Mouse (Mus musculus) heart, embryonic 10.5 days (tissue): Measurements from ENCODE around the gene Tagln2. TPM values are rescaled to one million over a fixed set of nuclear protein-coding genes. Genes with fewer than 3 reads are reported as not detected.

Experiments
- DNase-seq: peaks from one replicate; pipeline ENCODE4 v3.0.0-alpha.2; 2017; ENCODE audit warnings: low spot score
- H3K27ac ChIP-seq: fragments of 300-500 bp; sonication (generic); 2 replicates; pipeline ENCODE4 v1.5.1; 2016; ENCODE audit warnings: mild to moderate bottlenecking
- H3K27me3 ChIP-seq: fragments of 300-500 bp; sonication (generic); 2 replicates; pipeline ENCODE4 v1.6.1; 2016; ENCODE audit warnings: mild to moderate bottlenecking; ENCODE audit not compliant: poor library complexity, insufficient read depth, severe bottlenecking
- H3K36me3 ChIP-seq: fragments of 300-500 bp; sonication (generic); 2 replicates; pipeline ENCODE4 v1.6.1; 2016; ENCODE audit warnings: mild to moderate bottlenecking, moderate library complexity
- H3K4me1 ChIP-seq: fragments of 300-500 bp; sonication (generic); 2 replicates; pipeline ENCODE4 v1.6.1; 2016; ENCODE audit warnings: mild to moderate bottlenecking
- H3K4me3 ChIP-seq: fragments of 300-500 bp; sonication (generic); 2 replicates; pipeline ENCODE4 v1.5.1; 2016; ENCODE audit warnings: mild to moderate bottlenecking, moderate library complexity
- H3K9me3 ChIP-seq: fragments of 300-500 bp; sonication (generic); 2 replicates; pipeline ENCODE4 v1.6.1; 2016; ENCODE audit warnings: mild to moderate bottlenecking, moderate library complexity
- WGBS: fragments of 180-500 bp; shearing (Covaris S2); methylation state at CpG from one replicate; pipeline ENCODE4 v1.1.7; 2016; 5-methylcytosine and 5-hydroxymethylcytosine counted together
- polyA plus RNA-seq: library from polyadenylated mRNA; unstranded; fragments of >200 nt; fragmentation: Nextera tagmentation; extraction: Ambion mirVana; gene quantifications from 2 replicates; pipeline ENCODE4 v1.2.1, GENCODE M21; 2016

Gene Tagln2
- polyA plus RNA-seq, 1 experiment from 2014 or later, result 276 TPM

GRCm38 (mm10) chr1:172525971-172526370, 26.1 kb downstream of the Tagln2 start:
- peak overlapping the region; percentile 27; the same call in 1 of the 2 replicates for H3K4me3 ChIP-seq

GRCm38 (mm10) chr1:172526380-172527081, 26.7 kb downstream of the Tagln2 start:
- Histone ChIP-seq H3K4me1 (peaks cover 26% of the 10 kb centered on the region), H3K27ac (peak overlapping the region; percentile 77; the same call in 1 of the 2 replicates), H3K9me3 (no peaks in the 10 kb centered on the region), H3K27me3 (peaks cover 39% of the 10 kb centered on the region; the same call in 1 of the 2 replicates), H3K4me3 (peak overlapping the region; percentile 27), H3K36me3 (no peaks in the 10 kb centered on the region)
- 34% methylated on average over 23 of the region's 23 CpGs for WGBS
- no peak for DNase-seq

More at GRCm38 (mm10) chr1:172525971-172526370, 26.1 kb downstream of the Tagln2 start:
- no peaks in the 10 kb centered on the region for H3K36me3 ChIP-seq
- H3K27ac ChIP-seq, result peak overlapping the region; percentile 77
- DNase-seq, result no peak
- peaks cover 33% of the 10 kb centered on the region; the same call in 1 of the 2 replicates for H3K27me3 ChIP-seq
- 58% methylated on average over 7 of the region's 7 CpGs for WGBS
- H3K4me1 ChIP-seq, result peaks cover 27% of the 10 kb centered on the region
- no peaks in the 10 kb centered on the region for H3K9me3 ChIP-seq

- peaks cover 32% of the 10 kb centered on the region for H3K4me1 ChIP-seq
- H3K9me3 ChIP-seq, result no peaks in the 10 kb centered on the region
- no peaks in the 10 kb centered on the region for H3K36me3 ChIP-seq
- H3K27me3 ChIP-seq, result peaks cover 42% of the 10 kb centered on the region; the same call in 1 of the 2 replicates
- DNase-seq, result no peak
- H3K4me3 ChIP-seq, result no peak overlapping the region
- peak overlapping the region; percentile 77; the same call in 1 of the 2 replicates for H3K27ac ChIP-seq
- 91% methylated on average over 10 of the region's 10 CpGs for WGBS
Observed at GRCm38 (mm10) chr1:172527431-172527830, 27.6 kb downstream of the Tagln2 start.

GRCm38 (mm10) chr1:172528701-172529100, 28.9 kb downstream of the Tagln2 start:
- Histone ChIP-seq H3K9me3 (no peaks in the 10 kb centered on the region), H3K4me3 (no peak overlapping the region), H3K36me3 (no peaks in the 10 kb centered on the region), H3K4me1 (peaks cover 36% of the 10 kb centered on the region), H3K27me3 (peaks cover 46% of the 10 kb centered on the region; the same call in 1 of the 2 replicates), H3K27ac (no peak overlapping the region)
- WGBS, result 7% methylated on average over 7 of the region's 7 CpGs
- peak; percentile 90 for DNase-seq

GRCm38 (mm10) chr1:172530544-172531220, 30.8 kb downstream of the Tagln2 start:
- H3K4me3 ChIP-seq, result no peak overlapping the region
- no peaks in the 10 kb centered on the region for H3K9me3 ChIP-seq
- H3K27me3 ChIP-seq, result peaks cover 55% of the 10 kb centered on the region; the same call in 1 of the 2 replicates
- peaks cover 33% of the 10 kb centered on the region for H3K4me1 ChIP-seq
- 21% methylated on average over 8 of the region's 8 CpGs for WGBS
- DNase-seq, result no peak
- no peaks in the 10 kb centered on the region for H3K36me3 ChIP-seq
- H3K27ac ChIP-seq, result peak overlapping the region; percentile 53

GRCm38 (mm10) chr1:172532551-172532950, 32.7 kb downstream of the Tagln2 start:
- Histone ChIP-seq H3K4me3 (peak overlapping the region; percentile 51), H3K9me3 (no peaks in the 10 kb centered on the region), H3K27ac (peak overlapping the region; percentile 49; the same call in 1 of the 2 replicates), H3K36me3 (no peaks in the 10 kb centered on the region), H3K4me1 (peaks cover 20% of the 10 kb centered on the region), H3K27me3 (peaks cover 45% of the 10 kb centered on the region; the same call in 1 of the 2 replicates)
- no peak for DNase-seq
- WGBS, result under 1% methylated on average over 13 of the region's 13 CpGs

- Histone ChIP-seq H3K9me3 (no peaks in the 10 kb centered on the region), H3K27ac (no peak overlapping the region), H3K27me3 (peaks cover 43% of the 10 kb centered on the region; the same call in 1 of the 2 replicates), H3K4me1 (peaks cover 20% of the 10 kb centered on the region), H3K4me3 (no peak overlapping the region), H3K36me3 (no peaks in the 10 kb centered on the region)
- 69% methylated on average over 16 of the region's 16 CpGs for WGBS
- no peak for DNase-seq
Observed at GRCm38 (mm10) chr1:172535116-172535515, 35.3 kb downstream of the Tagln2 start.

- Histone ChIP-seq H3K36me3 (no peaks in the 10 kb centered on the region), H3K9me3 (no peaks in the 10 kb centered on the region), H3K4me3 (no peak overlapping the region), H3K27me3 (peaks cover 39% of the 10 kb centered on the region), H3K27ac (no peak overlapping the region), H3K4me1 (no peaks in the 10 kb centered on the region)
- no peak for DNase-seq
- WGBS, result 54% methylated on average over 6 of the region's 6 CpGs
Observed at GRCm38 (mm10) chr1:172539827-172540226, 40.0 kb downstream of the Tagln2 start.

- H3K27me3 ChIP-seq, result peaks cover 40% of the 10 kb centered on the region
- DNase-seq, result no peak
- H3K4me1 ChIP-seq, result no peaks in the 10 kb centered on the region
- H3K9me3 ChIP-seq, result no peaks in the 10 kb centered on the region
- H3K27ac ChIP-seq, result no peak overlapping the region
- 50% methylated on average over 11 of the region's 11 CpGs for WGBS
- H3K4me3 ChIP-seq, result no peak overlapping the region
- no peaks in the 10 kb centered on the region for H3K36me3 ChIP-seq
Observed at GRCm38 (mm10) chr1:172540283-172540820, 40.5 kb downstream of the Tagln2 start.

- Histone ChIP-seq H3K4me3 (no peak overlapping the region), H3K9me3 (no peaks in the 10 kb centered on the region), H3K36me3 (no peaks in the 10 kb centered on the region), H3K27ac (no peak overlapping the region), H3K4me1 (peaks cover 25% of the 10 kb centered on the region), H3K27me3 (peaks cover 26% of the 10 kb centered on the region)
- 71% methylated on average over 4 of the region's 4 CpGs for WGBS
- no peak for DNase-seq
Observed at GRCm38 (mm10) chr1:172546062-172546461, 46.2 kb downstream of the Tagln2 start.

- Histone ChIP-seq H3K4me1 (peaks cover 38% of the 10 kb centered on the region), H3K27me3 (peaks cover 27% of the 10 kb centered on the region; the same call in 1 of the 2 replicates), H3K4me3 (no peak overlapping the region), H3K36me3 (no peaks in the 10 kb centered on the region), H3K9me3 (no peaks in the 10 kb centered on the region), H3K27ac (no peak overlapping the region)
- 50% methylated on average over 7 of the region's 7 CpGs for WGBS
- DNase-seq, result no peak
Observed at GRCm38 (mm10) chr1:172548501-172548900, 48.7 kb downstream of the Tagln2 start.

GRCm38 (mm10) chr1:172549314-172549713, 49.5 kb downstream of the Tagln2 start:
- Histone ChIP-seq H3K9me3 (no peaks in the 10 kb centered on the region), H3K36me3 (no peaks in the 10 kb centered on the region), H3K27me3 (peaks cover 27% of the 10 kb centered on the region; the same call in 1 of the 2 replicates), H3K4me1 (peaks cover 38% of the 10 kb centered on the region), H3K4me3 (no peak overlapping the region; the same call in 1 of the 2 replicates), H3K27ac (no peak overlapping the region; the same call in 1 of the 2 replicates)
- no peak for DNase-seq
- 17% methylated on average over 2 of the region's 2 CpGs for WGBS

GRCm38 (mm10) chr1:172549717-172550116, 49.9 kb downstream of the Tagln2 start:
- WGBS, result 3% methylated on average over 8 of the region's 8 CpGs
- no peaks in the 10 kb centered on the region for H3K36me3 ChIP-seq
- no peaks in the 10 kb centered on the region for H3K9me3 ChIP-seq
- H3K4me3 ChIP-seq, result peak overlapping the region; percentile 62
- peak overlapping the region; percentile 69 for H3K27ac ChIP-seq
- H3K4me1 ChIP-seq, result peaks cover 38% of the 10 kb centered on the region
- DNase-seq, result no peak
- H3K27me3 ChIP-seq, result peaks cover 29% of the 10 kb centered on the region; the same call in 1 of the 2 replicates
